Mouse (Mus musculus) spleen, adult 2 months (tissue): ENCODE measurements around the gene 2610001J05Rik.

Source experiments
- CTCF ChIP-seq: fragments of 200-500 bp; IDR thresholded peaks from 2 replicates; pipeline ENCODE4 v1.5.1; 2011; ENCODE audit warnings: mild to moderate bottlenecking, inconsistent platforms; ENCODE audit not compliant: insufficient read depth, insufficient read length, insufficient replicate concordance; ENCODE audit errors: extremely low read depth
- POLR2A ChIP-seq: fragments of 200-500 bp; IDR thresholded peaks from 2 replicates; pipeline ENCODE4 v1.6.1; 2011; ENCODE audit warnings: low read depth, low read length, inconsistent platforms

DNA sequence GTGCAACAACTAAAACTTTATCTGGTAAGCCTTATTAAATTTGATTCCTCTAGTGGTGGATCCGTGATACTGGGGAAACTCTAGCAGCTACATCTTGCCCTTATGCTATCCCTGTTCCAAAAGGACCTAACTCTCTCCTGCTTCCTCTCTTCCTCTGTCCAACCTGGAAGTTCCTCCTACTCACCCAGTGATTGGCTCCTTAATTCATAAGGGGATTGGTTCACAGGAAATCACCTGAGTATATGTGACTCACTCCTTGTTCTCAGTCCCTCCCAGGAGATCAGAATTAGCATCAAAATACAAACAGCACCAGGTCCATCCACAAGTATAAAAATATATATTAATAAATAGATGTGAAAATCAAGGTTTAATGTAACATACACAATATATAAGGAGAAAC, 10.7 kb downstream of the 2610001J05Rik start:
- no peak for TF ChIP-seq CTCF
- no peak for TF ChIP-seq POLR2A
